Mouse (Mus musculus): Measurements from ENCODE around the gene Acot7. TPM values are rescaled to one million over a fixed set of nuclear protein-coding genes. Genes with fewer than 3 reads are reported as not detected.
A peak's percentile ranks its signal among the peaks of the same experiment; 100 is the strongest.

Gene Acot7
- polyA plus RNA-seq, 1 experiment: 19.4 TPM

DNA sequence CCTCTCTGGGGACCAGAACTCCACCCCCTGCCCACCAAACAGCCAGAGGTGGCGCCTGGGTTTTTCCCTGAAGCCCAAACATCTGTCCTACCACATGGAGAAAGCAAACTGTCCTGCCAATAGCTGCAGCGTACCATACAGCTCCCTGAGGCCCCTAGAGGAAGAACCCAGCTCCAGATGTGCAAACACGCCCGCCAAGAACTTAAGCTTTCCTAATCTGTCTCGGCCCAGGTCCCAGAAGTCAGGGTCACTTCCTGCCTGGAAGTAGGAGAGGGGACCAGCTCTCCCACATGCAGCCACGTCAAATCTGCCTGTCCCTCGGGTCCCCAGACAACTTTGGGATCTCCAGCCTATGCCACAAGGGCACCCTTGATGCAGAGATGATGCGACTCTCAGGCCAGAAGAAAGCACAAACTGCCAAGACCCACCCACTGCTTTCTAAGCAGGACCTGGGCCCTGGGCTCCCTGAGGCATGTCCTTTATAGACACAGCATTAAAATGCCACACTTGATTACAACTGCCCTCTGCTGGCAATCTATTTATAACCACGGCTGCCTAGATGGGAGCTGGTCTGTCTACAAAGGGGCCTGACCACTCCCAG, 94.6 kb downstream of the Acot7 start:
- Histone ChIP-seq H3K4me3 (ENCODE audit: insufficient read depth, low read depth, low read length) (no peak overlapping the region), H3K27ac (replicated peaks; ENCODE audit: low read depth, low read length) (peak overlapping the region; percentile 26), H3K4me1 (ENCODE audit: control insufficient read depth, insufficient read depth, insufficient read length, low read length) (peaks cover 2% of the 10 kb centered on the region; the same call in 1 of the 2 replicates)

DNA sequence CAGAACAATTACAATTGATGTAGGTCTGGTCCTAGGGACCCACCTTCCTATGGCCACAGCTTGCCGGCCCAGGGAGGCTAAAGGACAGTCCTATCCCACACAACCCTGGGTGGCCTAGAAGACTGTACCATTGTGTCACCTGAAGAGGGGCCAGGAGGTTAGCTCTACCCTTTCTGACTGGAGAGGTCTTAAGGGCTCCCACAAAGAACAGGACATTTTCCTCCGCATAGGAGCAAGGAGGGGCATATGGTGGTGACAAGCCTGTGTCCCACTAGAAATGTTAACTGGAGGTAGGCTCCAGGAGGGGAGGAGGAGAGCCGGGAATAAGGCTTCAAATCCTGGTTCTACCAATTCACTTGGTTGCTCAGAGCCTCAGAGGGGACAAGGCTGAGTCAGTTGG, 95.3 kb downstream of the Acot7 start:
- H3K27ac ChIP-seq (replicated peaks; ENCODE audit: low read depth, low read length): peak overlapping the region; percentile 26
- H3K4me1 ChIP-seq (ENCODE audit: control insufficient read depth, insufficient read depth, insufficient read length, low read length): no peaks in the 10 kb centered on the region

DNA sequence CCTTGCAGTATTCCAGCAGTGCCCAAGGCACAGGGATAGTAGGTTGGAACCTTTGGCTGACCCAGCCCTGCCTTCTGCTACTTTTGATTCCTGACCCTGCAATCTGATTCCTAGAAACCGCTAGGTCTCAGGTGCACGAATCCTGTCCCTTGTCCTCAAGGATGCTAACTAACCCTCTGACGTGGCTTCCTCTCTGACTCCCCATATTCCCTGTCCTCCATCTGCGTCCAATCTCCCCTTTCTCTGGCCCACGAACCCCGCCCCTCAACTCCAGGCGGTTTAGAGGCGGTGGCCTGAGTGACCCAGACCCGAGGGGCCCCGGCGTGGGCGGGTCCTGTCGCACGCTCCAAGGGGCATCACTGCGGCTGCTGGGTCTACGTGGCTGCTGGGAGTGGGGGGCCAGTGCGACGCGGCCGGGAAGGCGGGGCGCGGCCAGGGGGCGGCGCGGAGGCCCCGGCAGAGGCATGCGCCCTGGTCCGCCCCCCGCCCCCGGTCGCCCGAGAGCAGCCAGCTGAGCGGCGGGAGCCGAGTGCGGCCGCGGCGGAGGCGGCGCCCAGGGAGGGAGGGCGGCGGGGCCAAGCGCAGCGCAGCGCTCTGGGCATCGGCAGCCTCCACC, 95.8 kb downstream of the Acot7 start, which contains the start of gene Gpr153:
TSS of gene Gpr153 (plus strand) at position 612 of the 616 bp plus-strand sequence.
- Histone ChIP-seq H3K4me1 (ENCODE audit: control insufficient read depth, insufficient read depth, insufficient read length, low read length) (no peaks in the 10 kb centered on the region), H3K27ac (replicated peaks; ENCODE audit: low read depth, low read length) (peak within 1 kb of the TSS; percentile 26), H3K4me3 (ENCODE audit: insufficient read depth, low read depth, low read length) (peak within 1 kb of the TSS; percentile 51)

More for the DNA sequence above, 95.3 kb downstream of the Acot7 start:
- H3K4me3 ChIP-seq (ENCODE audit: insufficient read depth, low read depth, low read length): no peak overlapping the region

DNA sequence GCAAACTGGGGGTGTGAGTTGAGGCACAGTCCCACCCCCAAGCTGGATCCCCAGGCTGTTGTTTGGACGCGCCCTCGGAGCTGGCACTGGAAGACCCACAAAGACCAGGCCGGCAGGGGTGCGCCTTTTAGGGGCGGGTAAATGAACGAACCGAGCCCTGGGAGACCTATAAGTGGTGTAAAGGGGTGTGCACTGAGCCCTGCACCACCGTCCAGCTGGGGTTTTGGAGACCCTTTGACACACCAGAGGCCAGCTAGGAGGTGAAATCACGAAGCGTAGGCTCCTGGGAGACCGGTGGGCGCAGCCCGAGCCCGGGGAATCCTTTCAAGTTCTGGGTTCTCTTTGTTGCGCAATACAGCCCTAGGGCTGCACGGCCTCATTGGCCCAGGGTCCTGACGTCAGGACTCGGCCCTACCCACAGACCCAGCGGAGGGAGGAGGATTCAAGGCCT, 96.8 kb downstream of the Acot7 start:
- Histone ChIP-seq H3K27ac (replicated peaks; ENCODE audit: low read depth, low read length) (no peak overlapping the region), H3K4me1 (ENCODE audit: control insufficient read depth, insufficient read depth, insufficient read length, low read length) (no peaks in the 10 kb centered on the region), H3K4me3 (ENCODE audit: insufficient read depth, low read depth, low read length) (peak overlapping the region; percentile 51)

DNA sequence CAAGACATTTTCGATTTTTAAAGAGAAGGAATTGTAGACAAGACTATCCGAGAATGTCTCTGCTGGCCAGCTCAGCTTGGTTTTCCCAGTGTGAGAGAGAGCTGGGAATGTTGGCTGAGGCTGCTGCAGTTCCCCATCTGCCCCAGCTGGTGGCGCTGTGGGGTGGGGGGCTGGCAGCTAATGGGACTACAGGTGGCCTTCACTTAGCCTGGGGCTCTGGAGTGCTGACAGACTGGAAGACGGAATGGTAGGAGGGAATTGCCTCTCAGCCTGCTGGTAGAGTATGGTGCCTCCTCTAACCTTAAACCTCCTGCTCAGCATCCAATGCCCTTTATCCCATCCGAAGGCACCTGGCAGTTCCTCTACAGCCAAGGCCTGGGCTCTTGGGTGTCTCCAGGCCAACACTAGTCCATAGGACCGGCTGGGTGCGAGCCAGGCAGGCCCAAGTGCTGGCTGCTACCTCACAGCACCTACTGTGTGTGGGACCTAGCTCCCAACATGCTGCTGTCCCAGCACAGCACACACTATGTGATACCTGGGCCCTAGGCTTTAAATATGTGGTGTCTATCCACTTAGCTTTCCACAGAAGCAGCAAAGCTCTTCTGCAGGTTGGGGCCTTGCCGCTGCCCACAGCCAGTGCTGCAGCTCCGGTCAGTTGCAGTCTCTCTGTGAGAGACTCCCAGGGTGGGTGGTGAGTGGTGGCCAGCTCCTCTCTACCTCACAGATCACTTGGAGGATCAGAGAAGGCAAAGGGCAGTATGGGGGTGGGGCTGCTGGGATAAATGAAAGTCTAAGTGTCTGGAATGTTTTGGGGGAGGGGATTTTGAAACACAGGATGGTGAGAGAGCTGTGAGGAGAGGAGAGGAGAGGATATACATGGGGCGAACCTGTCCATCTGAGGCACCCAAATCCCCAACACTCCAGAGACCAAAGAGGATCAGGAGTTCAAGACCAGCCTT, 98.7 kb downstream of the Acot7 start:
- H3K27ac ChIP-seq (replicated peaks; ENCODE audit: low read depth, low read length): no peak overlapping the region
- H3K4me1 ChIP-seq (ENCODE audit: control insufficient read depth, insufficient read depth, insufficient read length, low read length): no peaks in the 10 kb centered on the region
- H3K4me3 ChIP-seq (ENCODE audit: insufficient read depth, low read depth, low read length): no peak overlapping the region

DNA sequence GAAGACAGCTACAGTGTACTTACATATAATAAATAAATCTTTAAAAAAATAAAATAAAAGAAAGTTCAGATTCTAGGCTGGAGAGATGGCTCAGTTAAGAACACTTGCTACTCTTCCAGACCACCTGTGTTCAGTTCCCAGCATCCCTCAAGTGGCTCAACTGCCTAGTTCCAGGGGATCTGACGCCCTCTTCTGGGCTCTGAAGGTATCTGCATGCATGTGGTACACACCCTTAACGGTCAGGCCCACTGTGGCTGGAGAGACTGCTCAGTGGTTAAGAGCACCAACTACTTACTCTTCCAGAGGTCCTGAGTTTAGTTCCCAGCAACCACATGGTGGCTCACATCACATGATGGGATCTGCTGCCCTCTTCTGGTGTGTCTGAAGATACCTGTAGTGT, 100.0 kb downstream of the Acot7 start:
- no peak overlapping the region for H3K4me3 ChIP-seq (ENCODE audit: insufficient read depth, low read depth, low read length)

DNA sequence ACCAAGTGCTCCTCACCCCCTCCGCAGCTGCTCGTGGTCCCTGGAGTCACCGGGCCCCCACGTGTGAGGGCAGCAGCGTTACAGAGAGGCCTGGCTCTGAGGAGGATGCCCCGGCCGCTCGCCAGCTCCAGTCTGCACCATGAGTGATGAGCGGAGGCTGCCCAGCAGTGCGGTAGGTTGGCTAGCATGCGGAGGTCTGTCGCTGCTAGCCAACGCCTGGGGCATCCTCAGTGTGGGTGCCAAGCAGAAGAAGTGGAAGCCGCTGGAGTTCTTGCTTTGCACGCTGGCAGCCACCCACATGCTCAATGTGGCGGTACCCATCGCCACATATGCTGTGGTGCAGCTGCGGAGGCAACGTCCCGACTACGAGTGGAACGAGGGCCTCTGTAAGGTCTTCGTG, 101.1 kb downstream of the Acot7 start:
- no peaks in the 10 kb centered on the region for H3K4me1 ChIP-seq (ENCODE audit: control insufficient read depth, insufficient read depth, insufficient read length, low read length)
- H3K4me3 ChIP-seq (ENCODE audit: insufficient read depth, low read depth, low read length): no peak overlapping the region
- no peak overlapping the region for H3K27ac ChIP-seq (replicated peaks; ENCODE audit: low read depth, low read length)

More for the DNA sequence above, 100.0 kb downstream of the Acot7 start:
- H3K4me1 ChIP-seq (ENCODE audit: control insufficient read depth, insufficient read depth, insufficient read length, low read length): no peaks in the 10 kb centered on the region
- H3K27ac ChIP-seq (replicated peaks; ENCODE audit: low read depth, low read length): no peak overlapping the region

DNA sequence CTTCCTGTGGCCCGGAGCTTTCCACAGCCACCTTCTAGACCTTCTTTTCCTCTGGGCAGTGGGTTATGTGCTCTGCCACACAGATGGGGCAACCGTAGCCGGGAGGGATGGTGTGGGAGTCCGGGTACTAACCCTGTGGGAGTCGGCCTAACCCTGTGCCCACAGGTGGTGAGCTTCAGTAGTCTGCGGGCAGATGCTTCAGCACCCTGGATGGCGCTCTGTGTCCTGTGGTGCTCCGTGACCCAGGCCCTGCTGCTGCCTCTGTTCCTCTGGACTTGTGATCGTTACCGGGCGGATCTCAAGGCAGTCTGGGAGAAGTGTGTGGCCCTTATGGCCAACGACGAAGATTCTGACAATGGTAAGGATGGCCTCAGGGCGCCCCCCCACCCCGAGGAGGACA, 103.7 kb downstream of the Acot7 start:
- H3K4me1 ChIP-seq (ENCODE audit: control insufficient read depth, insufficient read depth, insufficient read length, low read length): no peaks in the 10 kb centered on the region
- H3K4me3 ChIP-seq (ENCODE audit: insufficient read depth, low read depth, low read length): no peak overlapping the region
- H3K27ac ChIP-seq (replicated peaks; ENCODE audit: low read depth, low read length): no peak overlapping the region

DNA sequence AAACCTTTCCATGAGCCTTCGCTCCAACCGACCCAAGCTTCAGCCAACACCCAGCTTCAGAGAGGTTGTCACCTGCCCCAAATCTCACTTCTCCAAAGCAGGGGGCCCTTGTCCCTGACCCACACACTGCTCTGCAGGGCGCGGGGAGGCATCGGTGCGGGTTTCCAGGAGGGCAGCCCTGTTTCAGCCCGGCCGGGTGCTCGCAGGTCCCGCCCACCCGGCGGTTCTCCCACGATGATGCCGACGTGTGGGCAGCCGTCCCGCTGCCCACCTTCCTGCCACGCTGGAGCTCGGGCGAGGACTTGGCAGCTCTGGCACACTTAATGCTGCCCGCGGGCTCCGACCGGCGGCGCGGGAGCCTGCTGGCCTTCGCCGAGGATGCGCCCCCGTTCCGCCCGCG, 104.8 kb downstream of the Acot7 start:
- Histone ChIP-seq H3K4me1 (ENCODE audit: control insufficient read depth, insufficient read depth, insufficient read length, low read length) (no peaks in the 10 kb centered on the region), H3K27ac (replicated peaks; ENCODE audit: low read depth, low read length) (no peak overlapping the region), H3K4me3 (ENCODE audit: insufficient read depth, low read depth, low read length) (peak overlapping the region; percentile 32; the same call in 1 of the 2 replicates)

DNA sequence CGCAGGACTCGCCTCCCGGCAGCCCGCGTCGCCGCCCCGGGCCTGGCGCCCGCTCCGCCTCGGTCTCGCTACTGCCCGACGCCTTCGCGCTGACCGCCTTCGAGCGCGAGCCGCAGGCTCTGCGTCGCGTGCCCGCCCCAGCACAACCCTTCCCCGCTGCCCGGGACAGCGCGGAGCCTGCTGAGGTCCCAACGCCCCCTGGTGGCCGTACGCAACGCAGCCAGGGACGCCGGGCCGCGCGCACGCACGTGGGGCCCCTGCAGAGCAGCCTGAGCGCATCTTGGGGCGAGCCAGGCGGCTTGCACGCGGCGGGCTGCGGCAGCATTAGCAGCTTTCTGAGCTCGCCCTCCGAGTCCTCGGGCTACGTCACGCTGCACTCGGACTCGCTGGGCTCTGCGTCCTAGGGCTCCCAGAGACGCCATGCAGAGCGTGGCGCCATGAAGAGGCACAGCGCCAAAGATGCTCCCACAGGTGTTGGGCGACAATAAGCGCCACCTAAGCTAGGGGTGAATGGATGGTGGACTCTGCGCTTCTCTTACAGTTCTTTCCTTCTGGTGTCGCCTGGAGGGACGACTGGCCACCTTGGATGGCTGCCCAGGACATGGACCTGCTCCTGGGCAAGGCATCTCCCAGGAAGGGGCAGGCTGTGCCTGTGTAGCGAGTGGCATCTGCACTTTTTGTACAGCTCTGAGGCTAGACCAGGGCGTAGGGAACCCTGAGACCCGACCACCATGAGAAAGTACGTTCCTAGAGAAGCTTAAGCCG, 105.4 kb downstream of the Acot7 start:
- H3K4me1 ChIP-seq (ENCODE audit: control insufficient read depth, insufficient read depth, insufficient read length, low read length): no peaks in the 10 kb centered on the region
- peak overlapping the region; percentile 32; the same call in 1 of the 2 replicates for H3K4me3 ChIP-seq (ENCODE audit: insufficient read depth, low read depth, low read length)
- no peak overlapping the region for H3K27ac ChIP-seq (replicated peaks; ENCODE audit: low read depth, low read length)

DNA sequence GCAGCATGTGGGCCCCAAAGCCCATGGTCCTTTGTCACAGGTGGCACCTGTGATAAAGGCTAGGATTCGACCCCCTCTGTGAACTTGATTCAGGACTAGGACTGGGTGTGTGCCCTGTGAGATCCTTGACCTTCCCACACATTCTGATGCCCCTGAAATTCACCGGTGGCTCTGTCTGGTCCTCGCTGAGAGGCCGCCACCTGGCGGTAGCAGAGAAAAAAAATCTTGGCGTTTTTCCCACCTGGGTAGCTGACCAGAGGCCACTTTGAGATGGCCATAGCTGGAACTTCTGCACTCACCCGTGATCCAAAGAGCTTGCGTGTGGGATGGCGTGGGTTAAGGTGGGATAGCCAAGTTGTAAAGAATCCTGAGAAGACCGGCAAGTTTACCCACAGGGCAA, 107.6 kb downstream of the Acot7 start:
- H3K4me1 ChIP-seq (ENCODE audit: control insufficient read depth, insufficient read depth, insufficient read length, low read length): no peaks in the 10 kb centered on the region
- H3K27ac ChIP-seq (replicated peaks; ENCODE audit: low read depth, low read length): no peak overlapping the region
- no peak overlapping the region for H3K4me3 ChIP-seq (ENCODE audit: insufficient read depth, low read depth, low read length)

DNA sequence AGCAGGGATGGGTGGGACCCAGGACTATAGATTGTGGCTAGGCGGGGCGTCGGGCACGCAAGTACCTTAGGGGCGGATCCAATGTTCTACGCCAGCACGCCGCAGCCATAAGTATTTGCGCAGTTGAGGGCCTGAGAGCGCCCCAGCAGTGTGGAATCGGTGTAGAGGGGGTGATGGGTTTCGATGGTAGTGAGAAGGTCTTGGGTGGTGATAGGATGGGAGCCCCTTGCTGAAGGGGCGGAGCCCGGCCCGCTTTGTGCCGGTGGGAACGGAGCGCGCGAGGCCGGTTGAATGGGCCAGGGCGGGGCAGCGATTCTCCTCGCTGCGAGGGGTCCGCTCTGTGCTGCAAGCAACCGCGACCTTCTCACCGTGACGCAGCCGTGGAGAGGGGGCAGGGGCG, 108.2 kb downstream of the Acot7 start:
- H3K4me1 ChIP-seq (ENCODE audit: control insufficient read depth, insufficient read depth, insufficient read length, low read length): no peaks in the 10 kb centered on the region
- no peak overlapping the region for H3K27ac ChIP-seq (replicated peaks; ENCODE audit: low read depth, low read length)
- H3K4me3 ChIP-seq (ENCODE audit: insufficient read depth, low read depth, low read length): no peak overlapping the region

DNA sequence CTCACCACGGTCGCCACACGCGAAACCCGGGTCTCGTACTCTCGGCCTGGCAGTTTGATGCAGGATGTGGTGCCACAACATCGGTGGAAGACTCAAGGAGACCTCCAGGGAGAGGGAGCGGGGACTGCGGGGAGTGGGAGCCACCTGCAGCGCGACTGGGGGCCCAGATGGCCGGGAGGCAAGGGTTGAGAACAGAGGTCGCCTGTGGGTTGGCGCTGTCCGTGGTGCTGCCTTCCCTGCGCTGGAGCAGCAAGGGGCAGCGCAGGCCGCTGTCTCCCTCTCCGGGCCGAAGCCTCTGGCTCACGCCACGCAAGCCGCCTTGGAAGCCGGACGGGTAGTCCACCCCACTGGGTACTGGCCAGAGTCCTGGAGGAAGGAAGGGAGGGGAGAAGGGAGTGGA, 109.0 kb downstream of the Acot7 start:
- no peak overlapping the region for H3K27ac ChIP-seq (replicated peaks; ENCODE audit: low read depth, low read length)
- H3K4me1 ChIP-seq (ENCODE audit: control insufficient read depth, insufficient read depth, insufficient read length, low read length): no peaks in the 10 kb centered on the region
- H3K4me3 ChIP-seq (ENCODE audit: insufficient read depth, low read depth, low read length): no peak overlapping the region

DNA sequence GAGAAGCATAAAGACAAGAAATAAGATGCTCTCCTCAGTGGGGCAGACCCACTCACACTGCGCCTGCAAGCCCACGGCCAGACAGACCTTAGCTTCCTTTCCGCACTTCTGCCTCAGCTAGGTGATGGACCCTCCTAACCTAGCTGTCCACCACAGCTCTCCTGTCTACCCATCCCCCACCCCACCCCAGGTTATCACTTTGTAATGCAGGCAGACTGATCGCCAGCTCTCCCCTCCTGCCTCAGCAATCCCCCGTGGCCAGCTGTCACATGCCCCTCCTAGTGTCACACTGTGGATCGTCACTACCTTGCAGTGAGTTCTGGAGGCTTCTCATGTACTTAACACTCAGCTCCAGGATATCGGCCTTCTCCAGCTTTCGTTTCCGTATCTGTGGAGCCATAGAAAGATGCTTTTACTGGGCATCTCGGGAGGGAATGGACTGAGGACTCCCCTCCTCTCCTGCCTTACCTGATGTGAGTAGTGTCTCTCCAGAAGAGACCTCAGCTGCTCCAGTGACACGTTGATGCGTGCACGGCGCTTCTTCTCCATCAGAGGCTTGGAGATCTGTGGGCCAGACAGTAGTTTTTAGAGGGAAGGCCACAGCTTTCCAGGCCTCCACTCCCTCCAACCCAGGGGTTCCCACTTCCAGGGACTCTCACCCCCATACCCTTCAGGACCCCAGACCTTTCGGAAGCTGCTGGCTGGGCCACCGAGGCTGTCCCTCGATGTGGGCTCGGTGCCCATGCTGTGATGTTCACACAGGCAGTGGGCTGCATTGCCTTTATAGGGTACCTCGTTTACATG, 109.6 kb downstream of the Acot7 start:
- no peak overlapping the region for H3K27ac ChIP-seq (replicated peaks; ENCODE audit: low read depth, low read length)

More for the DNA sequence above, 109.6 kb downstream of the Acot7 start:
- Histone ChIP-seq H3K4me1 (ENCODE audit: control insufficient read depth, insufficient read depth, insufficient read length, low read length) (no peaks in the 10 kb centered on the region), H3K4me3 (ENCODE audit: insufficient read depth, low read depth, low read length) (no peak overlapping the region)

Data from brown adipose tissue, adult 24 weeks (tissue).